Mouse (Mus musculus): ENCODE data around the gene Mllt11. TPM values are rescaled to one million over a fixed set of nuclear protein-coding genes. Genes with fewer than 3 reads are reported as not detected.

Mllt11 gene
- polyA plus RNA-seq, 1 experiment: 9.1 TPM

GRCm38 (mm10) chr3:95229781-95230494, 2.0 kb downstream of the Mllt11 start:
- TF ChIP-seq POLR2A (IDR thresholded peaks at IDR 0.05; ENCODE audit: borderline replicate concordance, control insufficient read depth, low read depth, low read length) (peak; percentile 46; the same call in 1 of the 2 replicates), CTCF (IDR thresholded peaks at IDR 0.05; ENCODE audit: control insufficient read depth, insufficient read depth, low read length) (no peak)
- Histone ChIP-seq H3K4me1 (ENCODE audit: control insufficient read depth, insufficient read depth, low read length) (peaks cover 4% of the 10 kb centered on the region; the same call in 1 of the 2 replicates), H3K4me3 (replicated peaks; ENCODE audit: control insufficient read depth, low read depth, low read length) (peak overlapping the region; percentile 91), H3K27ac (ENCODE audit: control insufficient read depth, insufficient read depth, low read depth, low read length, poor library complexity) (peak overlapping the region; percentile 99)
- 1% methylated on average over 13 of the region's 13 CpGs for WGBS

- H3K27ac ChIP-seq (ENCODE audit: control insufficient read depth, insufficient read depth, low read depth, low read length, poor library complexity): peak overlapping the region; percentile 95
- H3K4me3 ChIP-seq (replicated peaks; ENCODE audit: control insufficient read depth, low read depth, low read length): peak overlapping the region; percentile 91
- peaks cover 4% of the 10 kb centered on the region; the same call in 1 of the 2 replicates for H3K4me1 ChIP-seq (ENCODE audit: control insufficient read depth, insufficient read depth, low read length)
- WGBS: under 1% methylated on average over 43 of the region's 43 CpGs
- TF ChIP-seq CTCF (IDR thresholded peaks at IDR 0.05; ENCODE audit: control insufficient read depth, insufficient read depth, low read length) (no peak; the same call in 1 of the 2 replicates), POLR2A (IDR thresholded peaks at IDR 0.05; ENCODE audit: borderline replicate concordance, control insufficient read depth, low read depth, low read length) (peak; percentile 36; the same call in 1 of the 2 replicates)
These were observed 2.8 kb downstream of the Mllt11 start for GRCm38 (mm10) chr3:95228894-95229780.

- H3K27ac ChIP-seq (ENCODE audit: control insufficient read depth, insufficient read depth, low read depth, low read length, poor library complexity): peak within 1 kb of the TSS; percentile 95
- H3K4me3 ChIP-seq (replicated peaks; ENCODE audit: control insufficient read depth, low read depth, low read length): peak within 1 kb of the TSS; percentile 91
- WGBS: under 1% methylated on average over 64 of the region's 64 CpGs
- TF ChIP-seq CTCF (IDR thresholded peaks at IDR 0.05; ENCODE audit: control insufficient read depth, insufficient read depth, low read length): no peak
- peak; percentile 89 for TF ChIP-seq POLR2A (IDR thresholded peaks at IDR 0.05; ENCODE audit: borderline replicate concordance, control insufficient read depth, low read depth, low read length)
- H3K4me1 ChIP-seq (ENCODE audit: control insufficient read depth, insufficient read depth, low read length): peaks cover 4% of the 10 kb centered on the region; the same call in 1 of the 2 replicates
These were observed 3.6 kb downstream of the Mllt11 start, which contains the start of gene Cdc42se1 for GRCm38 (mm10) chr3:95228148-95228893. TSS of gene Cdc42se1 (plus strand) at chr3:95228732.

GRCm38 (mm10) chr3:95227214-95227613, 4.8 kb downstream of the Mllt11 start:
- no peak overlapping the region for H3K4me3 ChIP-seq (replicated peaks; ENCODE audit: control insufficient read depth, low read depth, low read length)
- TF ChIP-seq POLR2A (IDR thresholded peaks at IDR 0.05; ENCODE audit: borderline replicate concordance, control insufficient read depth, low read depth, low read length): no peak
- no peak for TF ChIP-seq CTCF (IDR thresholded peaks at IDR 0.05; ENCODE audit: control insufficient read depth, insufficient read depth, low read length)

GRCm38 (mm10) chr3:95224295-95224694, 7.7 kb downstream of the Mllt11 start:
- no peak for TF ChIP-seq CTCF (IDR thresholded peaks at IDR 0.05; ENCODE audit: control insufficient read depth, insufficient read depth, low read length)
- no peak for TF ChIP-seq POLR2A (IDR thresholded peaks at IDR 0.05; ENCODE audit: borderline replicate concordance, control insufficient read depth, low read depth, low read length)
- H3K4me3 ChIP-seq (replicated peaks; ENCODE audit: control insufficient read depth, low read depth, low read length): no peak overlapping the region
- no peak overlapping the region for H3K27ac ChIP-seq (ENCODE audit: control insufficient read depth, insufficient read depth, low read depth, low read length, poor library complexity)
- 82% methylated on average over 6 of the region's 6 CpGs for WGBS
- H3K4me1 ChIP-seq (ENCODE audit: control insufficient read depth, insufficient read depth, low read length): no peaks in the 10 kb centered on the region

More at GRCm38 (mm10) chr3:95227214-95227613, 4.8 kb downstream of the Mllt11 start:
- Histone ChIP-seq H3K27ac (ENCODE audit: control insufficient read depth, insufficient read depth, low read depth, low read length, poor library complexity) (no peak overlapping the region), H3K4me1 (ENCODE audit: control insufficient read depth, insufficient read depth, low read length) (peaks cover 4% of the 10 kb centered on the region; the same call in 1 of the 2 replicates)
- WGBS: 31% methylated on average over 1 of the region's 1 CpGs

- Histone ChIP-seq H3K27ac (ENCODE audit: control insufficient read depth, insufficient read depth, low read depth, low read length, poor library complexity) (no peak overlapping the region), H3K4me1 (ENCODE audit: control insufficient read depth, insufficient read depth, low read length) (no peaks in the 10 kb centered on the region), H3K4me3 (replicated peaks; ENCODE audit: control insufficient read depth, low read depth, low read length) (no peak overlapping the region)
- WGBS: 82% methylated on average over 2 of the region's 2 CpGs
- no peak for TF ChIP-seq CTCF (IDR thresholded peaks at IDR 0.05; ENCODE audit: control insufficient read depth, insufficient read depth, low read length)
- no peak for TF ChIP-seq POLR2A (IDR thresholded peaks at IDR 0.05; ENCODE audit: borderline replicate concordance, control insufficient read depth, low read depth, low read length)
These were observed 8.9 kb downstream of the Mllt11 start for GRCm38 (mm10) chr3:95223041-95223440.

- TF ChIP-seq POLR2A (IDR thresholded peaks at IDR 0.05; ENCODE audit: borderline replicate concordance, control insufficient read depth, low read depth, low read length) (no peak), CTCF (IDR thresholded peaks at IDR 0.05; ENCODE audit: control insufficient read depth, insufficient read depth, low read length) (no peak)
- no peak overlapping the region; the same call in 1 of the 2 replicates for H3K27ac ChIP-seq (ENCODE audit: control insufficient read depth, insufficient read depth, low read depth, low read length, poor library complexity)
- no peaks in the 10 kb centered on the region for H3K4me1 ChIP-seq (ENCODE audit: control insufficient read depth, insufficient read depth, low read length)
- H3K4me3 ChIP-seq (replicated peaks; ENCODE audit: control insufficient read depth, low read depth, low read length): no peak overlapping the region
- WGBS: 48% methylated on average over 6 of the region's 6 CpGs
These were observed 13.4 kb downstream of the Mllt11 start for GRCm38 (mm10) chr3:95218466-95219137.
